Mouse (Mus musculus): ENCODE measurements around the gene Cwc25.

DNA sequence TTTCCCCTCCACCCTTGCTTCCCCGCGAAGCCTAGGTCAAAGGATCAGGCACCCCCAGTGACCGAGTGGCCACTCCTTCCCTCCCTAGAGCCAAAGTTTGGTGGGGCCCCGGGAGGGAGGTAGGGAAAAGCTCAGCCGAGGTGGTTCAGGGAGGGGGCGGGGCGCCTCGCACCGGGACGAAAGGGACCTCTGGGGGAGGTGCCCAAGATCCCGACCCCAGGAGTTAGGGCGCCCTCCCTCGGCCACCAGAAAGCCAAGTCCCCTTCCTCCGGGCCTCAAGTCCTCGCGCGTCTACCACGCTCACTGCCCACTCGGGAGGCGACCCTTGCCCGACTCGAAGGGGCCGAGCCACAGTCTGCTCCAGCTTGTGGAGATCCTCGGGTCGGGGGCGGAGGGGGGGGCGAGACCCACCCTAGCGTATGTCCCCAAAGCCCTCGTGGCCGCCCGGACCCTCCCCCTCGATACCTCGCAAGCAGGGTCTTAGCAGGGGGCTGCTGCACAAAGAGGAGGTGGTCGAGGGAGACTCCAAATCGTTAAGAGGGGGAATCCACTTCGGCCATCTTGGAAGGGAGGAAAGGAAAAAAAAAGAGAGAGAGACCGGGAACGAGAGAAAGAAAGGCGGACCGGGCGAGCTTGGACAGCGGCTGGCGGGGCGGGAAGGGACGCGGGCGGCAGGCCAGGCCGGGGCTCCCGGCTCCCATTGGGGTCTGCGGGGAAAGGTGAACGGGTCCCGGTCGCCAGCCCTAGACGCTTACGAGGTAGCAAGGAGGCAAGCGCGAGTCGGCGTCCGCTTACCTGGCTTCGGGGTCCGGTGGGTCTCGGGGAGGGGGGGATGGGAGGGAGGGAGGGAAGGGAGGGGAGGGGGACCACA lies 67.4 kb downstream of the Cwc25 start:
- TF ChIP-seq TAL1 (conservative IDR thresholded peaks at IDR 0.05; ENCODE audit: low read depth, low read length): no peak
- no peak for TF ChIP-seq CTCF (IDR thresholded peaks at IDR 0.05; ENCODE audit: low read depth, low read length)
